Mouse (Mus musculus): ENCODE measurements around the gene Fer.
"Not testable (repeated sequence)": the region's sequence is repeated elsewhere in the genome, so short reads cannot be mapped to it uniquely, and the experiment has no call there.

Gene Fer

GRCm38 (mm10) chr17:63863012-63863630, at the start of gene Fer:
Fer (plus strand) TSS chr17:63863062.
- no peak for DNase-seq (ENCODE audit: low read depth, low spot score)

- no peak for DNase-seq (ENCODE audit: low read depth, low spot score)
These were observed 49.3 kb upstream of the Fer start for GRCm38 (mm10) chr17:63813552-63813951.

- no peak for DNase-seq (ENCODE audit: low read depth, low spot score)
These were observed 44.3 kb upstream of the Fer start for GRCm38 (mm10) chr17:63818444-63819027.

- no peak for DNase-seq (ENCODE audit: low read depth, low spot score)
These were observed 38.7 kb upstream of the Fer start for GRCm38 (mm10) chr17:63824141-63824540.

- DNase-seq (ENCODE audit: low read depth, low spot score): no peak
These were observed 36.7 kb upstream of the Fer start for GRCm38 (mm10) chr17:63826196-63826595.

- no peak for DNase-seq (ENCODE audit: low read depth, low spot score)
These were observed 36.1 kb upstream of the Fer start for GRCm38 (mm10) chr17:63826767-63827166.

- no peak for DNase-seq (ENCODE audit: low read depth, low spot score)
These were observed 34.1 kb upstream of the Fer start for GRCm38 (mm10) chr17:63828561-63829332.

- DNase-seq (ENCODE audit: low read depth, low spot score): no peak
These were observed 31.3 kb upstream of the Fer start for GRCm38 (mm10) chr17:63831550-63831949.

- DNase-seq (ENCODE audit: low read depth, low spot score): no peak
These were observed 26.6 kb upstream of the Fer start for GRCm38 (mm10) chr17:63836223-63836622.

- DNase-seq (ENCODE audit: low read depth, low spot score): no peak
These were observed 26.2 kb upstream of the Fer start for GRCm38 (mm10) chr17:63836641-63837040.

- no peak for DNase-seq (ENCODE audit: low read depth, low spot score)
These were observed 24.7 kb upstream of the Fer start for GRCm38 (mm10) chr17:63838144-63838543.

- no peak for DNase-seq (ENCODE audit: low read depth, low spot score)
These were observed 23.1 kb upstream of the Fer start for GRCm38 (mm10) chr17:63839636-63840269.

- no peak for DNase-seq (ENCODE audit: low read depth, low spot score)
These were observed 20.6 kb upstream of the Fer start for GRCm38 (mm10) chr17:63842226-63842625.

GRCm38 (mm10) chr17:63844936-63845335, 17.9 kb upstream of the Fer start:
- no peak for DNase-seq (ENCODE audit: low read depth, low spot score)

- not testable (repeated sequence) for DNase-seq (ENCODE audit: low read depth, low spot score)
These were observed 17.1 kb upstream of the Fer start for GRCm38 (mm10) chr17:63845766-63846165.

- DNase-seq (ENCODE audit: low read depth, low spot score): no peak
These were observed 13.7 kb upstream of the Fer start for GRCm38 (mm10) chr17:63849151-63849550.

- no peak for DNase-seq (ENCODE audit: low read depth, low spot score)
These were observed 13.3 kb upstream of the Fer start for GRCm38 (mm10) chr17:63849566-63849965.

- DNase-seq (ENCODE audit: low read depth, low spot score): peak; percentile 29
These were observed 12.8 kb upstream of the Fer start for GRCm38 (mm10) chr17:63850016-63850415.

GRCm38 (mm10) chr17:63857023-63857544, 5.8 kb upstream of the Fer start:
- no peak for DNase-seq (ENCODE audit: low read depth, low spot score)

GRCm38 (mm10) chr17:63860988-63861387, 1.9 kb upstream of the Fer start:
- DNase-seq (ENCODE audit: low read depth, low spot score): no peak

GRCm38 (mm10) chr17:63862399-63862798, 463 bp upstream of the Fer start:
- no peak for DNase-seq (ENCODE audit: low read depth, low spot score)

GRCm38 (mm10) chr17:63863647-63864149, 836 bp downstream of the Fer start, which contains the start of gene A930002H24Rik:
A930002H24Rik (minus strand) TSS chr17:63863791.
- peak; percentile 81 for DNase-seq (ENCODE audit: low read depth, low spot score)

All from CD4-positive helper T cell, adult 2 months (primary cell).